Mouse (Mus musculus) urinary bladder, postnatal 25 days (tissue): ENCODE measurements around the gene Arf1.

Experiments used
- DNase-seq: peaks from one replicate; pipeline ENCODE4 v3.0.0; 2022; ENCODE audit warnings: low spot score

Gene Arf1

GRCm38 (mm10) chr11:59191231-59192058 is 36.6 kb downstream of the Arf1 start:
- DNase-seq: peak; percentile 85

DNA sequence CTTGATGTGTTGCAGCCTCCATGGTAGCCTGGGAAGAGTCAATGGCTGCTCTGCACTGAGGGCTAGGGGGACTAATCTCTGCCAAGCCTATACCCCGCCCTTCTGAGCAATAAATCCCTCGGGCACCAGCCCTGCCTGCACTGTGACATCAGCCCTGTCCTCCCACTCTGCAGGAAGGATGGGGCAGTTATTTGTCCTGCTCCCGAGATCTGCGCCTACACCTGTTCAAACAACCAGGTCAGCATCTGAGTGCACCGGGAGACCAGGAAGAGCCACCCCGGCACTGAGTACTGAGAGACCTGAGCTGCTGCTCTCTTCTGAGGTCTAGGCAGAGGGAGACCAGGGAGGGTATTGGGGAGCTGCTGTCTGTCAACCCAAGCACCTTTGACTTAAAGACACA is 40.4 kb downstream of the Arf1 start:
- no peak for DNase-seq

- DNase-seq: no peak
Measured at GRCm38 (mm10) chr11:59185490-59185889, 42.6 kb downstream of the Arf1 start.

GRCm38 (mm10) chr11:59183821-59184220 is 44.2 kb downstream of the Arf1 start:
- DNase-seq: peak; percentile 38

GRCm38 (mm10) chr11:59182864-59183331 is 45.2 kb downstream of the Arf1 start, which contains the start of gene Gjc2:
TSS of gene Gjc2 (minus strand) at chr11:59183213.
- peak; percentile 65 for DNase-seq

- DNase-seq: no peak
Measured at GRCm38 (mm10) chr11:59176921-59177320, 51.1 kb downstream of the Arf1 start.

DNA sequence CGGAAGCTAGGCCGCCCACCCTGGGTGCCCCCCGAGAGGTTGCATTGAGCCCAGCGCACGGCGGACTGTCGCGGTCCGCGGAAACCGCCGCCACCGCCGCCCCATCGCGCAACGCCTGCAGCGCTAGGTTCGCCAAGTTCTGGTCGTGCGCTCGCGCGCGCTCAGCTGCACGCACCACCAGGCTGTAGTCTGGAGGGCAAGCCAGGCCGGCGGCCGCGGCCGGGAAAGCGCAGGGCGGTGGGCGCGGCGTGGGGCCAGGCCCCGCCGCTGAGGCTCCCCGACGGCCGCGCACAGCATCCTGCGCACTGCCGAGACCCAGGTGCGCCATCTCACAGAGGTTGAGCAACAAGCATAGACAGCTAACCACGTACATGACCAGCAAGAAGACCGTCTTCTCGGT is 51.6 kb downstream of the Arf1 start:
- no peak for DNase-seq

- no peak for DNase-seq
Measured at GRCm38 (mm10) chr11:59174189-59174838, 53.8 kb downstream of the Arf1 start.

- DNase-seq: no peak
Measured at GRCm38 (mm10) chr11:59170549-59170948, 57.5 kb downstream of the Arf1 start.

- DNase-seq: no peak
Measured at GRCm38 (mm10) chr11:59169807-59170206, 58.3 kb downstream of the Arf1 start.

DNA sequence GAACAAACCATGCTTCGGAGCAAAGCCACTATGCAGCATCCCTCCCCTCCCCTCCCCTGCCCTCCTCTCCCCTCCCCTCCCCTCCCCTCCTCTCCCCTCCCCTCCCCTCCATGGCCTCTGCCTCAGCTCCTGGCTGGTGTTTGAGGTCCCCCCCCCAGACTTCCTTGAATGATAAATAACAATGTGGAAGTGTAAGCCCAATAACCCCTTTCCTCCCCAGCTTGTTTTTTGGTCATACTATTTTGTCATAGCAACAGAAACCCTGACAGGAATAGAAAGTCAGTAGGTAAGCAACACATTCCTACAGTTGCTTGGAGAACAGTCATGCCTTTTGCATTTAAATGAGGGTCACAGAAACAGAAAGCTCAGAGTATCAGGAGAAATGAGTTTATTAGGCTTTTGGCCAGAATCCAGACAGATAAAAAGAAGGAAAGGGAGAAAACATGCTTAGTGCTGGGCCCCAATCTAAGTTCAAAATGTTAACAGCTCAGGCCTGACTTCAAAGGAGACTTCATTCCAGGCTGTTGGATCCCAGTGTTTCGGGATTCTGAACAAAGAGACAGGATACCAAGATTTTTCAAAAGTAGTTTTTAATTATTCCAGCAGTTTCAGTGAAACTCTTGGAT is 62.3 kb downstream of the Arf1 start:
- no peak for DNase-seq

- DNase-seq: no peak
Measured at GRCm38 (mm10) chr11:59164384-59164783, 63.7 kb downstream of the Arf1 start.

GRCm38 (mm10) chr11:59163255-59164236 is 64.5 kb downstream of the Arf1 start, which contains the start of gene Iba57:
TSS of gene Iba57 (minus strand) at chr11:59163739.
- peak; percentile 92 for DNase-seq

- no peak for DNase-seq
Measured at GRCm38 (mm10) chr11:59162443-59163254, 65.4 kb downstream of the Arf1 start.
